Mouse (Mus musculus) right cerebral cortex, adult 18-20 months (tissue): ENCODE results near the gene Olfr30.
"Not testable (repeated sequence)": the region's sequence is repeated elsewhere in the genome, so short reads cannot be mapped to it uniquely, and the experiment has no call there.

Source experiments
- DNase-seq: peaks from one replicate; pipeline ENCODE4 v3.0.0; 2022; ENCODE audit warnings: mixed read lengths

The Olfr30 gene

DNA sequence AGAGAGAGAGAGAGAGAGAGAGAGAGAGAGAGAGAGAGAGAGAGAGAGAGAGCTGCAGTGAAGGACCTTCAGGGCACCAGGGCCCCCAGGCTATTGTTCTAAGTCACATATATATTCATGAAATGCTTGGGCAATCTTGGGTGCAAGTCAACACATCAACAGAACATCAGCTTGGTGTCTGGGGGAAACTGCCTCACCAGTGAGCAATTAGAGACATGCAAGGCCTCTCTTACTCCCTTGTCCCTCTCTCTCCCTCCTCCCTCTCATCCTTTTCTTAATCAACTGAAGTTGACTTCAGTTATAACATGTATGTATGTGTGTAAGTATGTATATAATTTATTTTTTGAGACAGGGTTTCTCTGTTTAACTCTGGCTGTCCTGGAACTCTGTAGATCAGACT lies at the start of gene Olfr30:
Olfr30 (minus strand) TSS at position 101 of the 400 bp plus-strand sequence.
- no peak for DNase-seq

GRCm38 (mm10) chr11:58509058-58509457 lies 47.0 kb upstream of the Olfr30 start:
- not testable (repeated sequence) for DNase-seq

DNA sequence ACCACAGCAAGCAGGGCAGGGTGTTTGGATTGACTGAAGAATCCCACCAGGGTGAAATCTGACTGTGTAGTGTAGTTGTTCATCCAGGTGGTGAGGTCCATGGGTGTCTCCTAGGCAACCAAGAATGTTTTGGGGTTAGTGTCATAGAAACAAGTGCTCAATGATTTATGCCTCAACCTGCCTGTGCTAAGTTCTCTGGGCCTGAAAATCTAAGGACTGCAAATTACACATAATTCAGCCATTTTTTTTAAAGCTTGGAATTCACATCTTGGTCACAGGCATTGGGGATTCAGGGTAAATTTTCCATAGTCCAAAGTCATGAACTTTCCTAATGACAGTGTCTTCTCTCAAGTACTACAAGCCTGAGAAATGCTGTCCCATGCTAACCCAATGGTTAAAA lies 40.4 kb upstream of the Olfr30 start, which contains the start of gene Olfr331:
Olfr331 (minus strand) TSS at position 101 of the 400 bp plus-strand sequence.
- DNase-seq, result not testable (repeated sequence)

GRCm38 (mm10) chr11:58499290-58499689 lies 37.2 kb upstream of the Olfr30 start:
- DNase-seq, result no peak

GRCm38 (mm10) chr11:58498761-58499160 lies 36.7 kb upstream of the Olfr30 start:
- no peak for DNase-seq

GRCm38 (mm10) chr11:58492455-58492854 lies 30.4 kb upstream of the Olfr30 start, which contains the start of gene Olfr332:
Gene Olfr332 (minus strand): TSS chr11:58492555.
- DNase-seq, result no peak

GRCm38 (mm10) chr11:58453592-58453991 lies 8.5 kb downstream of the Olfr30 start:
- DNase-seq, result no peak

DNA sequence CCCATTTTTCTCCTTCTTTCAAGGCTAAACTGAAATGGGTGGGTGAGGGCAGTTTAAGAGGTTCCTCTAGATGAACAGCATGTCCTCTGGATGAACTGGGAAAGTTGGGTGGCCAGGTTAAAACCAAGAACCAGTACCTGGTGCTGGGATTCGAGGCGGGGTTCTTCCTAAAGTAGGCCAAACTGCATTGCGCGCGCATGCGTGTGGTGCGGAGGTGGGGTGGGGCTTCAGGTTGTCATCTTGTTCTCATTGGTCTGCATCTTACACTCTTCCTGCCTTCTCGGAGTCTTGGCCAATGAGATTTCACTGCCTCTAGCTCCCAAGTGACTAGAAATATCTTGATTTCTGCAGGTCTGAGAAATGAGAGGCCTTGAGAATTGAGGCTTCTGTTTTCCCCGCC lies 9.3 kb downstream of the Olfr30 start, which contains the start of gene Lypd9:
Lypd9 (minus strand) TSS at position 165 of the 400 bp plus-strand sequence.
- no peak for DNase-seq

DNA sequence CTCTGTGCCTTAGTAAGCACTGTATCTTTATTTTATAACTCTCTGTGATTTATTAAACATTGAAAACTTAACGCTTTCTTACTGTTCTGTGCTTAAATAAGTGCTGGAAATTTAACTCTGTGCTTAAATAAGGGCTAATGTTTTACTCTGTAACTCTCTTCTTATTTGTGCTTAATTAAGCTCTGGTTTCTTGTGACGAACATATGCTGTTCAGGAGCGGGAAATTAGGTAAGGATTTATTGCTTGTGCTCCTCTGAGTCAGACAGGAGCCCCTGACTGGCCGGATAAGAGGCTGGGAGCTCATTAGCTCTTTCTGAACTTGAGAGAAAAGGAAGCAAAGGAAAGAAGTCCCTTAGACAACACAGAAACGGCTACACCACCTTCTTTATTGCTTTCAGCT lies 24.2 kb downstream of the Olfr30 start:
- no peak for DNase-seq

GRCm38 (mm10) chr11:58432259-58432658 lies 29.8 kb downstream of the Olfr30 start, which contains the start of gene Gm12253:
Gene Gm12253 (plus strand): TSS chr11:58432559.
- no peak for DNase-seq

GRCm38 (mm10) chr11:58420815-58421214 lies 41.3 kb downstream of the Olfr30 start, which contains the start of gene 1810065E05Rik:
Gene 1810065E05Rik (plus strand): TSS chr11:58421111.
- DNase-seq, result no peak

- no peak for DNase-seq
Observed at GRCm38 (mm10) chr11:58418336-58418735, 43.7 kb downstream of the Olfr30 start.

GRCm38 (mm10) chr11:58408066-58408465 lies 54.0 kb downstream of the Olfr30 start:
- no peak for DNase-seq
